Mouse (Mus musculus): ENCODE measurements at regions not wholly inside any gene's neighbourhood (a gene's known extent, or its start where the extent isn't known, plus 50 kb on each side); places are given as distances from the start of the nearest gene placed in this dataset.

DNA sequence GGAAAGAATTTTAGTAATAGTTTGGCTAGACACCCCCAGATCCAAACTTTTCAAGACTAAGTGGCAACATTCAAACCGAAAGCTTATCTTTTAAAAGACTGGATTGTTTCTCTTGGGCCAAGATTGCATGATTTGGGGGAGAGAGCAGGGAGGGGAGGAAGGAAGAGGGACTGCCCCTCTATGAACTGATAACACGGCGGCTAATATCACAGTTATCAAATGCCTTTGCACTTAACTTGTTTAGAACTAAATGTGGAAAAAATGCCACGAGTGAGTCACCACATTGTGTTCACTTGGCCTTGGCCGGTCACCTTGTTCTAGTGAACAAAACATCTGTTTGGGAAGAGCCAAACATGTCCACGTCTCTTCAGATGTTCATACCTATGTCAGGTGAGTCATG is 92.3 kb downstream of the Tes start:
- no peak overlapping the region for H3K4me3 ChIP-seq (ENCODE audit: low read depth, low read length)
- H3K36me3 ChIP-seq (ENCODE audit: control insufficient read depth, insufficient read depth) = no peaks in the 10 kb centered on the region
- no peaks in the 10 kb centered on the region for H3K9me3 ChIP-seq (replicated peaks; ENCODE audit: control insufficient read depth, low read length)
- WGBS (ENCODE audit: insufficient replicate concordance) = 29% methylated on average over 6 of the region's 6 CpGs
- H3K4me2 ChIP-seq (ENCODE audit: low read depth, low read length) = no peak overlapping the region
- no peak for ATAC-seq (ENCODE audit: low read depth)
- no peak overlapping the region for H3K9ac ChIP-seq (ENCODE audit: low read depth, low read length)
- no peak overlapping the region for H3K27ac ChIP-seq (ENCODE audit: low read length)
- no peaks in the 10 kb centered on the region for H3K4me1 ChIP-seq (ENCODE audit: control insufficient read depth, low read depth, low read length)
- H3K27me3 ChIP-seq (ENCODE audit: control insufficient read depth, insufficient read depth, low read depth, low read length) = no peaks in the 10 kb centered on the region

DNA sequence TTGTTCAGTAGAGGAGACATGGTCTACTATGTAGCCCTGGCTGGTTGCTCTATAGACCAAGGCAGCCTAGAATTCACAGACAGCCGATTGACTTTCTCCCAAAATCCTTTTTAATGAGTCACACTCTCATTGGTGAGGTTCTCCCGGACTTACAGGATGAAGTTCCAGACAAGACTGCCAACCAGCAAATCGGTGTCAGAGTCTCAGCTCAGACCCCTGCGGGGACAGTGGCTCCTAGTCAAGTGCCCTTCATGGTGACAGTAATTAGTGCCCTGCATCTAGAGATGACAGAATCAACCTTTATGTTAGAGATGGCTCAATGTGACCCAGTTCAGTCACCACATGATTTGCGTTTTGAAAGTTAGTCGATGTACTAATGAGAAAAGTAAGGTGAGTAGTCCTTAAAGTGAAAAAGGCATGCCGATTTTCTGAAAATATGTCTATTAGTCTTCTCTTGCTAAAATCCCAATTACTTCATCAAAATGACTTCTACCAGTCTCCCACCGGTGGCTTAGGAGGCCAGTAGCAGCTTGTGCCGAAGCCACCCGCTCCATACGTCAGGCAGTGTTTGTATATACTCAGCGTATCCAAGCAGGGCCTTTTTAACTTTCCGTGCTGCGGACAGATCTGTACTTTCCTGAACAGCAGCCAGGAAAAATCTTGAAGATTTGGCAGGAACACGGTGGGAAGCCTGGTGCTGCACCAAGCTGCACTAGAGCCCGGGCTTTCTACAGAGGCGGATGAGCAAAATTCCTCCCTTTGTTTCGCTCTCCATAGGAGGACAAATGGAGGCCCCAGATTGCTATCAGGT is 105.2 kb downstream of the Tes start:
- WGBS (ENCODE audit: insufficient replicate concordance) = 68% methylated on average over 18 of the region's 18 CpGs
- no peak overlapping the region for H3K27ac ChIP-seq (ENCODE audit: low read length)
- no peak for ATAC-seq (ENCODE audit: low read depth)
- no peak overlapping the region for H3K4me3 ChIP-seq (ENCODE audit: low read depth, low read length)
- no peaks in the 10 kb centered on the region for H3K4me1 ChIP-seq (ENCODE audit: control insufficient read depth, low read depth, low read length)
- H3K9me3 ChIP-seq (replicated peaks; ENCODE audit: control insufficient read depth, low read length) = no peaks in the 10 kb centered on the region
- no peak overlapping the region for H3K9ac ChIP-seq (ENCODE audit: low read depth, low read length)
- H3K4me2 ChIP-seq (ENCODE audit: low read depth, low read length) = no peak overlapping the region
- no peaks in the 10 kb centered on the region for H3K36me3 ChIP-seq (ENCODE audit: control insufficient read depth, insufficient read depth)
- H3K27me3 ChIP-seq (ENCODE audit: control insufficient read depth, insufficient read depth, low read depth, low read length) = no peaks in the 10 kb centered on the region

DNA sequence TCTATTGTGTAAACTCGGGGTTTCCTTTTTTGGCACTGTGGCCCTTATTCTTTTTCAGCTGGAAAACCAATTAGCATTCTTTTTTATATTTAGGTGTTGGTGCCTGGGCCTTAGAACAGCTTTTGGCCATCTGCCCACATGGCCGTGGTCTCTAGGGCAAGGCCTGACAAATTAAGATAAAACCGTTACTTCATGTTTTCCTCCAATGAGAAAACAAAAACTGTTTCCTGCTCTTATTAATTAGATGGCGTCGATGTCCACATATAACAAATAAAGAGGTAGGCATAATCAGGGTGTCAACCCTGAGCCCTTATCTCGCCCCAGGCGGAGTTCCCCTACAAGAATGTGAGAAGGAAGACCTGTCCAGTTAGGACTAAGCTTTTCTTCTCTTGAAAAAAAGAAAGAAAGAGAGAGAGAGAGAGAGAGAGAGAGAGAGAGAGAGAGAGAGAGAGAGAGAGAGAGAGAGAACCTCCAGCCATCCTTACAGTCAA is 105.9 kb downstream of the Tes start:
- Histone ChIP-seq H3K27me3 (ENCODE audit: control insufficient read depth, insufficient read depth, low read depth, low read length) (no peaks in the 10 kb centered on the region), H3K9me3 (replicated peaks; ENCODE audit: control insufficient read depth, low read length) (no peaks in the 10 kb centered on the region), H3K36me3 (ENCODE audit: control insufficient read depth, insufficient read depth) (no peaks in the 10 kb centered on the region), H3K4me1 (ENCODE audit: control insufficient read depth, low read depth, low read length) (no peaks in the 10 kb centered on the region), H3K4me2 (ENCODE audit: low read depth, low read length) (no peak overlapping the region), H3K4me3 (ENCODE audit: low read depth, low read length) (no peak overlapping the region), H3K9ac (ENCODE audit: low read depth, low read length) (no peak overlapping the region), H3K27ac (ENCODE audit: low read length) (no peak overlapping the region)
- 34% methylated on average over 7 of the region's 7 CpGs for WGBS (ENCODE audit: insufficient replicate concordance)
- no peak for ATAC-seq (ENCODE audit: low read depth)

DNA sequence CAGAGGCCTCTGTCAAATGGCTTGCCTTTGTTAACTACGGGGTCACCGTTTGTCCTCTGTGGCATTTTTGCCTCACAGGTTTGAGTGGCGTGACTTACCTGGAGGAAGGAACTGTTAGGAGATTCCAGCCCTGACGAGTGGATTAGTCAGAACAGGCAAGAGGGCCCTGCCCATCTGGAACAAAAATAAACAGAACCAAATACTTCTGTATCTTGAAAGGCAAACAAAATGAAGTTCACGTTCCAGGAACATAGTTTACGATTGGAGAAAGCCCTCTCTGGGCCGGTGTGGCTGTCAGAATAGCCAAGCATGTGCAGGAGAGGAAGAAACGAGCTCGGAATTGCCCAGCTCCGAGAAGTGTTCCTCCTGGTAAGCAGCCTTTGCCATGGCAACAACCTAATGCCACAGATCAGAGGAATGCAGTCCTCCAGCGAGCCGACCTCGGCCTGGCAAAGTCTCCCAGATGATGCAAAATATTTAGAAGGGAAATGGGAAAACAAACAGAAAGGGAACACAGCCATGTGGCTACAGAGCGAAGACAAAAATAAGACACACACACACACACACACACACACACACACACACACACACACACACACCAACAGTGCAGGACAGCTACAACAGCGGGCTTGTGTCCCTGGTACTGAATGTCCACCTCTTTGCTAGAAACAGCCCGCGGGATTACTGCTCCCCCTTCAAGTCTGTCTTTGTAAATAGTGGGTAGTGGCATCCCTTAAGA is 106.5 kb downstream of the Tes start:
- WGBS (ENCODE audit: insufficient replicate concordance) = 33% methylated on average over 17 of the region's 17 CpGs
- Histone ChIP-seq H3K27me3 (ENCODE audit: control insufficient read depth, insufficient read depth, low read depth, low read length) (no peaks in the 10 kb centered on the region), H3K4me1 (ENCODE audit: control insufficient read depth, low read depth, low read length) (no peaks in the 10 kb centered on the region), H3K9me3 (replicated peaks; ENCODE audit: control insufficient read depth, low read length) (no peaks in the 10 kb centered on the region), H3K27ac (ENCODE audit: low read length) (no peak overlapping the region), H3K36me3 (ENCODE audit: control insufficient read depth, insufficient read depth) (no peaks in the 10 kb centered on the region), H3K9ac (ENCODE audit: low read depth, low read length) (no peak overlapping the region), H3K4me2 (ENCODE audit: low read depth, low read length) (peak overlapping the region; percentile 17), H3K4me3 (ENCODE audit: low read depth, low read length) (no peak overlapping the region)
- ATAC-seq (ENCODE audit: low read depth) = peak; percentile 11; the same call in 1 of the 2 replicates

DNA sequence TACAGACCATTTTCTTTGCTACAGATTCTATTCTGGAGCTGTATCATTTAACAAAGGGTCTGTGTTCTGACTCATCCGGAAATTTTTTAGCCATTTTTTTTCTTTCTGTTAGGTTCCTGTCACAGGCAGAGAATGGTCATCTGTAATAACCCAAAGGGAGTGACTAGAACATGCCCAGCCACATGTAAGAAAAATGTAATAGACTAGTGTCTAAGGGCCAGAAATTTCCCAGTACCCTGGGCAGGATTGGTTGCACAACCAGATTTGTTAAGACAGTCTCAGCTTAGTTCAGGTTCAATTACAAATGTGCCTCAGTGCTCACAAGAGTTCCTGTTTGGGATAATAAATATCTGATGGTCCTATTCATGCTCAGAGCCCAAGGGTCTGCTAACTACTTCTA is 107.1 kb downstream of the Tes start:
- no peak for ATAC-seq (ENCODE audit: low read depth)
- 51% methylated on average over 1 of the region's 1 CpGs for WGBS (ENCODE audit: insufficient replicate concordance)
- Histone ChIP-seq H3K27ac (ENCODE audit: low read length) (no peak overlapping the region), H3K9me3 (replicated peaks; ENCODE audit: control insufficient read depth, low read length) (no peaks in the 10 kb centered on the region), H3K27me3 (ENCODE audit: control insufficient read depth, insufficient read depth, low read depth, low read length) (no peaks in the 10 kb centered on the region), H3K9ac (ENCODE audit: low read depth, low read length) (no peak overlapping the region), H3K4me2 (ENCODE audit: low read depth, low read length) (no peak overlapping the region), H3K4me3 (ENCODE audit: low read depth, low read length) (no peak overlapping the region), H3K4me1 (ENCODE audit: control insufficient read depth, low read depth, low read length) (no peaks in the 10 kb centered on the region), H3K36me3 (ENCODE audit: control insufficient read depth, insufficient read depth) (no peaks in the 10 kb centered on the region)

DNA sequence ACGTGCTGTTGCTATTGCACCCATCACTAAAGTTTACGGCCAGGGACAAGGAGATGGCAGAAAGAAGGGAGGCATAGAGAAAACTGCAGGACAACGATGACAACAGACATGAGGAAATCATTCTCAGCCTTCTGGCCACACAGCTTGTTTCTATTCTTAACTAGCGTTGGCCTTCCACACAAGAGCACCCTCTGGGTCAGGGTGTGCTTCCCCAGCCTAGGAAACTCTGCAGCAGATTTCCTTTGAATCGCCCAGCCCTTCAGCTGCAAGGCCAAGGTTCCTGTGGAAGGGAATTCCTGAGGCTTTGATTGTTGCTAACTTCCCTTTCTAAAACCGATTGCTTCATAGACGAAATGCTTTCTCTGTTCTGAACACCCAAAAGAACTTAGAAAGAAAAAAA is 103.8 kb upstream of the Cav2 start:
- Histone ChIP-seq H3K4me3 (ENCODE audit: low read depth, low read length) (no peak overlapping the region), H3K27me3 (ENCODE audit: control insufficient read depth, insufficient read depth, low read depth, low read length) (no peaks in the 10 kb centered on the region), H3K4me2 (ENCODE audit: low read depth, low read length) (no peak overlapping the region), H3K4me1 (ENCODE audit: control insufficient read depth, low read depth, low read length) (no peaks in the 10 kb centered on the region), H3K36me3 (ENCODE audit: control insufficient read depth, insufficient read depth) (no peaks in the 10 kb centered on the region), H3K27ac (ENCODE audit: low read length) (no peak overlapping the region), H3K9me3 (replicated peaks; ENCODE audit: control insufficient read depth, low read length) (no peaks in the 10 kb centered on the region), H3K9ac (ENCODE audit: low read depth, low read length) (no peak overlapping the region)
- no peak for ATAC-seq (ENCODE audit: low read depth)
- WGBS (ENCODE audit: insufficient replicate concordance) = 30% methylated on average over 7 of the region's 7 CpGs

DNA sequence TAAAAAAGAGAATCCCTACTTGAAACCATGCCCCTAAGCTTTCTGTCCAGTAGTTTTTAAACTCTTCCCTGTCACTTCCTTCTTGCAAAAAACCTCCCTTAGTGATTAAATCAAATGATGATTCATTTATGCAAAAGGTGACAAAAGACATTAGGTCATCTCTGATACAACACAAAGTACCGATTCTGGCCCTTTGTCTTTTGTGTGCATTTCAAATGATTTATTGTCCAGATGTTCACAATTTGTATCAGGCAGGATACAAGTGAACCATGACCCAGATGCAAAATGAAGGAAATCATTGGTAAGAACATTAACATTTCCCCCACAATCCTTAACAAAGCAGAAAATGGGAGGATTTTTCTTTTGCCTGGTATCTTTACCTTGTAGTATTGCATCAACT is 101.5 kb upstream of the Cav2 start:
- Histone ChIP-seq H3K4me1 (ENCODE audit: control insufficient read depth, low read depth, low read length) (no peaks in the 10 kb centered on the region), H3K9me3 (replicated peaks; ENCODE audit: control insufficient read depth, low read length) (no peaks in the 10 kb centered on the region), H3K4me3 (ENCODE audit: low read depth, low read length) (no peak overlapping the region), H3K27me3 (ENCODE audit: control insufficient read depth, insufficient read depth, low read depth, low read length) (no peaks in the 10 kb centered on the region), H3K27ac (ENCODE audit: low read length) (no peak overlapping the region), H3K36me3 (ENCODE audit: control insufficient read depth, insufficient read depth) (no peaks in the 10 kb centered on the region), H3K9ac (ENCODE audit: low read depth, low read length) (no peak overlapping the region), H3K4me2 (ENCODE audit: low read depth, low read length) (no peak overlapping the region)
- no peak for ATAC-seq (ENCODE audit: low read depth)
- WGBS (ENCODE audit: insufficient replicate concordance) = 44% methylated on average over 1 of the region's 1 CpGs

DNA sequence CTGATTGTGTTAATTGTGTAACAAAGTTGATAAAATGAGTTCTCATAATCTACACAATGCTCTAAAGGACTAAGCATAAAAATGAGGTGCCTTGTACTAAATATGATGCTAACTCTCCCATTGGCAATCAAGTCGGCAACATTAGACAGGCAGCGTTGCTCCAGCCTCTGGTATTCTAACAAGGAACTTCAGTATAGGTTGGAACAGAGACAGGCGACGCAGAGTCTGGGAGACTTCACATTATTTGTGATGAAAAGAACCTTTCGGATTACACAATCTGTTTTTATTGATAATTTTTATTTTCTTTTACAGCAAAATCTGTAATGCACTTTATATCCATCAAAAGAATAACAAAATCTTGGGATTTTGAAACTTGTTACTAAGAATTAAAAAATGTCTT is 94.4 kb upstream of the Cav2 start:
- no peak overlapping the region for H3K4me2 ChIP-seq (ENCODE audit: low read depth, low read length)
- H3K4me3 ChIP-seq (ENCODE audit: low read depth, low read length) = no peak overlapping the region
- H3K27me3 ChIP-seq (ENCODE audit: control insufficient read depth, insufficient read depth, low read depth, low read length) = no peaks in the 10 kb centered on the region
- H3K4me1 ChIP-seq (ENCODE audit: control insufficient read depth, low read depth, low read length) = no peaks in the 10 kb centered on the region
- ATAC-seq (ENCODE audit: low read depth) = no peak
- no peaks in the 10 kb centered on the region for H3K36me3 ChIP-seq (ENCODE audit: control insufficient read depth, insufficient read depth)
- no peaks in the 10 kb centered on the region for H3K9me3 ChIP-seq (replicated peaks; ENCODE audit: control insufficient read depth, low read length)
- 70% methylated on average over 5 of the region's 5 CpGs for WGBS (ENCODE audit: insufficient replicate concordance)
- no peak overlapping the region for H3K27ac ChIP-seq (ENCODE audit: low read length)
- H3K9ac ChIP-seq (ENCODE audit: low read depth, low read length) = no peak overlapping the region

DNA sequence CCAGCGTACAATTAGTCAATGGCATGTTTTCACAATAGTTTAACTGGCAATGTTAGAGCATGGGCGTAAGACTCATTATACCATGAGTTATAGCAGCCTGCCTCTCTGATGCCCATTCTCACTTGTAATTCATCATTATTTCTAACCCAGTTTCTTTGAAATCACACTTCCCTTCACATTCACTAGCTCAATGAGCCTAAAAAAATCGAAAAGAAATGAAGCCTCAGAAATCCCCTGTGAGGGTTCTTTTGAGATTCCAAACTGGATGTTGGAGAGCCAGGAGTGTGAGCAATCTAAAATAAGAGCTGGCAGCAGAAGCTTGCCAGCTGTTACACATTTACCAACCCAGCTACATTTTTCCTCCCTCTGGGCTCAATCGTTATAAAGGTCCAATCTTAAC is 93.9 kb upstream of the Cav2 start:
- 55% methylated on average over 4 of the region's 4 CpGs for WGBS (ENCODE audit: insufficient replicate concordance)

More for the DNA sequence above, 93.9 kb upstream of the Cav2 start:
- H3K9me3 ChIP-seq (replicated peaks; ENCODE audit: control insufficient read depth, low read length) = no peaks in the 10 kb centered on the region
- no peak for ATAC-seq (ENCODE audit: low read depth)
- H3K9ac ChIP-seq (ENCODE audit: low read depth, low read length) = no peak overlapping the region
- no peak overlapping the region for H3K4me2 ChIP-seq (ENCODE audit: low read depth, low read length)
- H3K4me1 ChIP-seq (ENCODE audit: control insufficient read depth, low read depth, low read length) = no peaks in the 10 kb centered on the region
- no peak overlapping the region for H3K4me3 ChIP-seq (ENCODE audit: low read depth, low read length)
- H3K36me3 ChIP-seq (ENCODE audit: control insufficient read depth, insufficient read depth) = no peaks in the 10 kb centered on the region
- no peaks in the 10 kb centered on the region for H3K27me3 ChIP-seq (ENCODE audit: control insufficient read depth, insufficient read depth, low read depth, low read length)
- no peak overlapping the region for H3K27ac ChIP-seq (ENCODE audit: low read length)

Data from liver, embryonic 16.5 days (tissue).